Mouse (Mus musculus): ENCODE measurements around the gene Pls1. TPM values are rescaled to one million over a fixed set of nuclear protein-coding genes. Genes with fewer than 3 reads are reported as not detected.

Pls1 gene
- polyA plus RNA-seq, 1 experiment from 2014 or later = 2.8 TPM

DNA sequence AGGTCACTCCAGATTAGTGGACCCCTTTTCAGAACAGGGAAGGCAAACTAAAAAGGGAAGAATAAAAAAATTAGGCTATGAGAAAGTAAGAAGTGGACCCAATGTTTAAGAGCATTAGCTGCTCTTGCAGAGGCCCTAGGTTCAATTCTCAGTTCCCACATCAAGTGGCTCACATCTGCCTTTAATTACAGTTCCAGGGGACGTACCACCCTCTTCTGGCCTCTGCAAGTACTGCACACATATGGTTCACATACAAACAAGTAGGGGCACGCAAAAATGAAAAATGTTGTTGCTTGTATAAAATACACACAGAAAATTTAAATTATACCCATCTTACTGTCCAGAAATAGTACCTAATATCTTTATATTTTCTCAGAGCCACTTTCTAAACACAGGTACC lies 48.8 kb downstream of the Pls1 start:
- Histone ChIP-seq H3K27ac (replicated peaks) (no peak overlapping the region), H3K4me3 (no peak overlapping the region), H3K27me3 (no peaks in the 10 kb centered on the region), H3K9me3 (no peaks in the 10 kb centered on the region), H3K9ac (replicated peaks) (no peak overlapping the region), H3K4me1 (no peaks in the 10 kb centered on the region), H3K36me3 (no peaks in the 10 kb centered on the region), H3K4me2 (replicated peaks) (no peak overlapping the region)
- ATAC-seq (replicated peaks) = no peak
- 87% methylated on average over 2 of the region's 2 CpGs for whole genome bisulfite sequencing

DNA sequence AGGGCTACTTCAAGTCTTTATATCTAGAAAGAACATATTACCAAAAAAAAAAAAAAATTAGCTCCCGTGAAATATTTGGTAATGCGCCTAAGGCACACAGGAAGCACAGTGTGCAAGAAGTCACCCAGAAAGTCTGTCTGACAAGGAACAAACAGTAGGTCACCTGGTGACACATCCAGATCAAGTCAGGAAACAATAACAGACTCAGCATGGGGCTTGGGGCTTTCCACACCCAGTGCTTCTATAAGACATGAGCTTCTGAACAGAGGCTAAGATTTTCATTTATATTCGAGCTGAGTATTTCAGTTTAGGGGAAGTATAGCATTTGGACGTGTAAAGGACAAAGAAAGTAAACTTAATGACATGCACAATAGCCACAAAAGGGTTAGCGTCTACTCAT lies 49.3 kb downstream of the Pls1 start:
- Histone ChIP-seq H3K36me3 (no peaks in the 10 kb centered on the region), H3K27ac (replicated peaks) (no peak overlapping the region), H3K4me2 (replicated peaks) (no peak overlapping the region), H3K4me1 (no peaks in the 10 kb centered on the region), H3K9ac (replicated peaks) (no peak overlapping the region), H3K9me3 (no peaks in the 10 kb centered on the region), H3K27me3 (no peaks in the 10 kb centered on the region), H3K4me3 (no peak overlapping the region)
- 26% methylated on average over 5 of the region's 5 CpGs for WGBS
- ATAC-seq (replicated peaks) = no peak

DNA sequence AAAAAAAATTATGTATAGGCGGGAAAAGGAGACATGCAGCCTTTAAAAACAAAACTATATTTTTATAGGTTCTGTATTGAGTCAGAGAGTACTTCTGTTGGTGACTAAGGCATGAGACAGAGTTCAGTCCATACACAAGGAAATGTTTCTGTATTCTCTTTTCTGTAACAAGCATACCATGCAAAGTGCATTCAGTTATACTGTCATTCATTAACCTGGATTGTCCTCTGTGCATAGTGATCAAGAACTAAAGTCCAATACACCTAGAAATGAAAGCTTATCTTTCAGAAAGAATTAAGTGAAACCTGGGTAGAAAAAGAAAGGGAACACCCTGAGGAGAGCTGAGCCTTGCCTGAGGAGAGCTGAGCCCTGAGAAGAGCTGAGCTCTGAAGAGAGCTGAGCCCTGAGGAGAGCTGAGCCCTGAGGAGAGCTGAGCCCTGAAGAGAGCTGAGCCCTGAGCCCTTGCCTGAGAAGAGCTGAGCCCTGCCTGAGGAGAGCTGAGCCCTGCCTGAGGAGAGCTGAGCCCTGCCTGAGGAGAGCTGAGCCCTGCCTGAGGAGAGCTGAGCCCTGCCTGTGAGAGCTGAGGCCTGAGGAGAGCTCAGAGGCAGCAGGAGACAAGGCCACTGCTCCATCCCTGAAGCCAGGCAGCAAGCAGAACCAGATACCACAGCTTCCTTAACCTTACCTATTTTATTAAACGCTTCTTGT lies 49.9 kb downstream of the Pls1 start:
- H3K9me3 ChIP-seq = no peaks in the 10 kb centered on the region
- 74% methylated on average over 2 of the region's 2 CpGs for WGBS

DNA sequence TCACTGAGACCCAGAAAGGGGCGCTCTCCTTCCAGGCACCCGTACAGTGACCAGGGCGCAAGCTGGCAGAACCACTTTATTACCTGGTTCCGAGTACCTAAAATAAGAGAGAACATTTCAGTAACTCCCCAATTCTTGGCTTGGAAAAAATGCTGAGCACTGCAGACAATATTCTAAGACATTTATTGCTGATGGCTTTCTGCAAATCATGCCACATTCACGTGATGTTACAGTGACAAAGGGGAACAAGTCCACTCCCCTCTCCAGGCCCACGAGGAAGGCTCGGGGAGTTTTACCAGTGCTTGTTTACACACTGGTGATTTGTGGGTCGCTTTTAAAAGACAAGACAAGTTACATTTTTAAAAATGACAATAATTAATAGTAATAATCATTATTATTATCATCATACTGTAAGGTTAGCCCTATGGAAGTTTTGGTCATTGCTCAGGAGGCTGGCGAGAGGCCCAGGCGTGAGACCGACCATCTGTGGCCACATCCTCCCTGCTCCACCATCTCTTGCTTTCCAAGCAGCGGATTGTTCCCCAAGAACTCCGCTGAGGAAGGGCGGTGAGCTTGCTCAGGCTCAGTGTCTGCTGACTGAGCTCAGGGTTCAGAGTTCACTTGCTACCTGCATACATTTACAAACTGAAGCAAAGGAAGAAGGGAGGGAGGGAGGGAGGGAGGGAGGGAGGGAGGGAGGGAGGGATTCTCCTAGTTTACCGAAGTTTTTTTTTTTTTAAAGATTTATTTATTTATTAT lies 50.9 kb downstream of the Pls1 start:
- Histone ChIP-seq H3K27me3 (no peaks in the 10 kb centered on the region), H3K27ac (replicated peaks) (no peak overlapping the region), H3K4me2 (replicated peaks) (no peak overlapping the region), H3K9me3 (no peaks in the 10 kb centered on the region), H3K4me1 (no peaks in the 10 kb centered on the region), H3K4me3 (no peak overlapping the region), H3K9ac (replicated peaks) (no peak overlapping the region), H3K36me3 (no peaks in the 10 kb centered on the region)
- no peak for ATAC-seq (replicated peaks)
- WGBS = 89% methylated on average over 15 of the region's 15 CpGs

More for the DNA sequence above, 49.9 kb downstream of the Pls1 start:
- no peak overlapping the region for H3K27ac ChIP-seq (replicated peaks)
- no peak for ATAC-seq (replicated peaks)
- no peak overlapping the region for H3K4me2 ChIP-seq (replicated peaks)
- no peaks in the 10 kb centered on the region for H3K27me3 ChIP-seq
- no peaks in the 10 kb centered on the region for H3K36me3 ChIP-seq
- no peak overlapping the region for H3K4me3 ChIP-seq
- no peaks in the 10 kb centered on the region for H3K4me1 ChIP-seq
- no peak overlapping the region for H3K9ac ChIP-seq (replicated peaks)

DNA sequence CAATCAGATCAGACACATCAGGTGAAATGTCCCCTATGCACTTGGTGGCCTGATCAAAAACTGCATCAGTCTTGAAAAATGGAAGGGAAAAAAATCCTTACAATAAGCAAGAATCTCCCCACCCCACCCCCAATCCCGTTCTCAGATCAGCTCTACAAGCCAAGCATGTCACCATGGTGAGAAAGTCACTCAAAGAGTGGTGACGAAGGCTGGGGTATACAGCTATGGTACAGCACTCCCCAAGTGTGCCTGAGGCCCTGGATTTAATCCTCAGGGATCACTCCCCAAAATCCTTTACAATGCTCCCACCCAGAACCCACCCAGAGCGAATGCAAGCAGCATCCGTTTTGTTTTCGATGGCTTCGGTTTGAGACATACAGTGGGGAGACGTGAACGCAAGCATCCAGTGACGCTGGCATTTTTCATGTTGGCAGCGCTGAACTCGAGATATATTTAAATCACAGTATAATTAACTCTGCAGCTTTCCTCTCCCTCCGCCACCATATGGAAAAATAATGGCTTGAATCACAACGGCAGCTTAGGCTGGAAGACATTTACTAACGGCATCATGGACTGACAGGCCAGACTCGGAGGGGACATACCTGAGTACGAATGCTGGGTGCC lies 60.1 kb downstream of the Pls1 start:
- Histone ChIP-seq H3K27me3 (no peaks in the 10 kb centered on the region), H3K9ac (replicated peaks) (no peak overlapping the region), H3K4me2 (replicated peaks) (no peak overlapping the region), H3K9me3 (no peaks in the 10 kb centered on the region), H3K4me1 (no peaks in the 10 kb centered on the region), H3K36me3 (no peaks in the 10 kb centered on the region), H3K4me3 (no peak overlapping the region), H3K27ac (replicated peaks) (peak overlapping the region; percentile 47; the same call in 1 of the 2 replicates)
- ATAC-seq (replicated peaks) = peak; percentile 82
- WGBS = 63% methylated on average over 16 of the region's 16 CpGs

DNA sequence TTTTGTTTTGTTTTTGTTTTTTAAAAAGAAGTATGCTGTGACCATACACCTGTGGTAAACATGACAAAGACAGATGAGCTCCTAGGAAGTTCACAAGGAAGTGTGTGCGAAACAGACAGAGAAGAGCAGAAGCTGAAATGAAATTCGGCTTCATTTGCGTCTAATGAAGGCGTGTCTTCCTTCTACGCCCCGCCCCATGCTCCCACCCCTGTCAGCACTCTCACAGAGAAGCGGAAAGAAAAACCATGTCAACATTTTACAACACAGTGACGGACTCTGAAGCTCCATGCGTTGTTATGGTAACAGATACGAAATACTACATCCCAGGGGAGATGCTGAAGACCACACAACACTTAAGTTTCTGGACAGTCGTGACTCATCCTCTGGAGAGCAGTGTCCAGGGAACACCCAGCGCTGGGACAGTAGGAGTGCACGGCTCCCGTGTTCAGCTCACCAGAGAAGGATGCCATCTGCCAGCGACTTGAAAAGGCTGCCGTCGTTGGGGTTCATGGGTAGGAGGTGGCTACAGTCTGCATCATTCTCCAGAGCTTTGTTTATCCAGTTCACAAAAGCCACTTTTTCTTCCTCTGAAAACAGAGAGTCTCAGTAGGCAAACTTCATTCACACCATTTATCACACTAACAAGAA lies 61.3 kb downstream of the Pls1 start:
- Histone ChIP-seq H3K9me3 (no peaks in the 10 kb centered on the region), H3K27ac (replicated peaks) (no peak overlapping the region), H3K36me3 (no peaks in the 10 kb centered on the region), H3K27me3 (no peaks in the 10 kb centered on the region), H3K4me3 (no peak overlapping the region), H3K9ac (replicated peaks) (no peak overlapping the region), H3K4me2 (replicated peaks) (no peak overlapping the region), H3K4me1 (no peaks in the 10 kb centered on the region)
- ATAC-seq (replicated peaks) = peak; percentile 52; the same call in 1 of the 2 replicates
- 81% methylated on average over 17 of the region's 17 CpGs for WGBS

DNA sequence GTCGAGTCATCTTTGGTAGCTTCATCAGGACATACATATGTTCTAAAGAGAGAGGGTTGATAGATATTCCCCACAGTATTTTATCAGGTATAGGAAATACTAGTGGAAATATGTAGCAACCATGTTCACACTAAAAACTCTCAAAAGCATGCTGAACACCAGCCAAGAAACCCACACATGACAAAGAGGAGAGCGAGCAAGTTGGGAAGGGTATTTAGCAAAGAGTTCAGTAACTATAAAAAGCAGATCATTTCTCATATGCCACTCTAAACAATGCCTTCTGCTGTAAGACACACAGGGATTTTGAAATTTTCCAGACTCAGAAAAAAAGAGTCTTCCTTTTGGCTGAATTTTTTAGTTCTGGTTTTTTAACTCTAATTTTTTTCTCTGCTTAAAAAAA lies 73.4 kb downstream of the Pls1 start:
- ATAC-seq (replicated peaks) = no peak
- H3K4me1 ChIP-seq = no peaks in the 10 kb centered on the region
- WGBS = 89% methylated on average over 2 of the region's 2 CpGs
- no peak overlapping the region for H3K27ac ChIP-seq (replicated peaks)
- no peaks in the 10 kb centered on the region for H3K27me3 ChIP-seq
- no peak overlapping the region for H3K4me3 ChIP-seq
- no peak overlapping the region for H3K9ac ChIP-seq (replicated peaks)
- no peaks in the 10 kb centered on the region for H3K9me3 ChIP-seq
- no peaks in the 10 kb centered on the region for H3K36me3 ChIP-seq
- no peak overlapping the region for H3K4me2 ChIP-seq (replicated peaks)

DNA sequence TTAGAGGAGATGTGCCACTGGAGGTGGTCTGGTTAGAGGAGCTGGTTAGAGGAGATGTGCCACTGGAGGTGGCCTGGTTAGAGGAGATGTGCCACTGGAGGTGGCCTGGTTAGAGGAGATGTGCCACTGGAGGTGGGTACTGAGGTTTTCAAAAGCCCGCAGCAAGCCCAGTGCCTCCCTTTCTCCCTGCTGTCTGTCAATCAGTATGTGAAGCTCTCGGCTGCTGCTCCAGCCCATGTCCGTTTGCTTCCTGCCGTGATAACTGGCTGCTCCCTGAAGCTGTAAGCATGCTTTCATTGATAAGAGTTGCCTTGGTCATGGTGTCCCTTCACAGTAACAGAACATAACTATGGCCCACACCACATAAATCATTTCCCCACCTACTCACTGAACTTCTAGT lies 81.9 kb downstream of the Pls1 start:
- Histone ChIP-seq H3K4me3 (no peak overlapping the region), H3K36me3 (no peaks in the 10 kb centered on the region), H3K27ac (replicated peaks) (no peak overlapping the region), H3K4me2 (replicated peaks) (no peak overlapping the region), H3K4me1 (no peaks in the 10 kb centered on the region), H3K9me3 (no peaks in the 10 kb centered on the region), H3K9ac (replicated peaks) (no peak overlapping the region), H3K27me3 (no peaks in the 10 kb centered on the region)
- 89% methylated on average over 4 of the region's 4 CpGs for WGBS
- ATAC-seq (replicated peaks) = no peak

DNA sequence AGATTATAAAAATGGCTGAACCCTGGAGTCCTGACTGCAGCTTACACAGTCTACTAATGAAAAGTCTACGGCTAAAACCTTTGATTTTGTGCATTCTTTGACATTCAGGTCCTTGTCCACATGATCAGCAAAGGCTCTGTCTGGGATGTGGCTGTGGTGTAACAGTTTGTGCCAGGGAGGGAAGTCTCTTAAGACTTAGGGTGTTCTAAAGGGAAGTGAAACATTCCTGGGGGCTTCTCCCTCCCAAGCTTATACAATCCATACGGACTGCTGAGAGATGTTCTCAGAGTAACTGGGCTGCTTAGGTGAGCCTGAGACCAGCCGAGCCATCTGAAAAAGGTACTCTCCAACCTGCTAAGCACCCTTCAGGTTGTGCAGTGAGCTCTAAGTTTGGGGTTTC lies 82.9 kb downstream of the Pls1 start:
- H3K27ac ChIP-seq (replicated peaks) = no peak overlapping the region
- ATAC-seq (replicated peaks) = no peak
- no peaks in the 10 kb centered on the region for H3K36me3 ChIP-seq
- H3K27me3 ChIP-seq = no peaks in the 10 kb centered on the region
- 89% methylated on average over 3 of the region's 3 CpGs for WGBS
- no peaks in the 10 kb centered on the region for H3K4me1 ChIP-seq
- H3K9ac ChIP-seq (replicated peaks) = no peak overlapping the region
- H3K9me3 ChIP-seq = no peaks in the 10 kb centered on the region
- no peak overlapping the region for H3K4me3 ChIP-seq
- H3K4me2 ChIP-seq (replicated peaks) = no peak overlapping the region

DNA sequence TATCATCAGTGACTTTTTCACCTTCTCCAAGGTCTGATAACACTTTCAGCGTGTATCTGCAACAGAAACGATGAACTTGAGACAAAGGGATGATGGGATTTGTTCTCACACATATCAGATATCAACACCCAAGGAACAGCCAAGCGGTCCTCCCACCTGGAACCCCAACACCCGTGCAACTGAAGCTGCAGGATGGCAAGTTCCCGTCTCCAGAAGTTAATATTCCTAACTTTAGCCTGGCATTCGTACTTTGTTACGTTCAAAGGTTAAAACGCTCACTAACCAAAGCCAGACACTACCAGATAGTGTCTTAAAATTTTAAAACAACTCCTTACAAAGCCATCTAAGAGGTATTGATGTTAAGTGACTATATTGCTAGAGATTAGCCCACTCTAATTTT lies 83.7 kb downstream of the Pls1 start:
- H3K27me3 ChIP-seq = no peaks in the 10 kb centered on the region
- H3K4me2 ChIP-seq (replicated peaks) = no peak overlapping the region
- no peak overlapping the region for H3K4me3 ChIP-seq
- 91% methylated on average over 8 of the region's 8 CpGs for WGBS
- H3K9me3 ChIP-seq = no peaks in the 10 kb centered on the region
- no peaks in the 10 kb centered on the region for H3K4me1 ChIP-seq
- no peaks in the 10 kb centered on the region for H3K36me3 ChIP-seq
- H3K9ac ChIP-seq (replicated peaks) = no peak overlapping the region
- ATAC-seq (replicated peaks) = no peak
- H3K27ac ChIP-seq (replicated peaks) = no peak overlapping the region

DNA sequence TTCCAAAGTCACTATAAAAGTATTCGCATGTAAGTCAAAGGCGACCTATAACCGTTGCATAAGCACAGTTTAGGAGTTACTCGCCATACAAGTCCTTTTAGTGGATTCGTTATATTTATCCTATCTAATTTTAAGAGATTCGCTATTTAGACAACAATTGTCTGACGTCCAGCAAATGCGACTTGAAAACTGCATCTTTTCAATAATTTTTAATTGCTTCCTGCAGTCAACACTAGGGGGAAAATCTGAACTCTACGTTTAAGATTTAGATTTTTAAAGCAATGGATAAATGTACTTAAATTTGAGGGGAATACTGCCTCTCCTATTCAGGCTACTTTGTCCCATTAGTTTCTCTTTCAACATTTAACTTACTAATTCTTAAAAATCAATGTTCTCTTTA lies 94.4 kb downstream of the Pls1 start:
- H3K27me3 ChIP-seq = no peaks in the 10 kb centered on the region
- peak overlapping the region; percentile 89; the same call in 1 of the 2 replicates for H3K9ac ChIP-seq (replicated peaks)
- H3K9me3 ChIP-seq = no peaks in the 10 kb centered on the region
- ATAC-seq (replicated peaks) = no peak
- WGBS = 35% methylated on average over 9 of the region's 9 CpGs
- no peaks in the 10 kb centered on the region for H3K36me3 ChIP-seq
- H3K4me2 ChIP-seq (replicated peaks) = peak overlapping the region; percentile 84
- no peak overlapping the region for H3K27ac ChIP-seq (replicated peaks)
- peaks cover 16% of the 10 kb centered on the region for H3K4me1 ChIP-seq
- peak overlapping the region; percentile 67 for H3K4me3 ChIP-seq

DNA sequence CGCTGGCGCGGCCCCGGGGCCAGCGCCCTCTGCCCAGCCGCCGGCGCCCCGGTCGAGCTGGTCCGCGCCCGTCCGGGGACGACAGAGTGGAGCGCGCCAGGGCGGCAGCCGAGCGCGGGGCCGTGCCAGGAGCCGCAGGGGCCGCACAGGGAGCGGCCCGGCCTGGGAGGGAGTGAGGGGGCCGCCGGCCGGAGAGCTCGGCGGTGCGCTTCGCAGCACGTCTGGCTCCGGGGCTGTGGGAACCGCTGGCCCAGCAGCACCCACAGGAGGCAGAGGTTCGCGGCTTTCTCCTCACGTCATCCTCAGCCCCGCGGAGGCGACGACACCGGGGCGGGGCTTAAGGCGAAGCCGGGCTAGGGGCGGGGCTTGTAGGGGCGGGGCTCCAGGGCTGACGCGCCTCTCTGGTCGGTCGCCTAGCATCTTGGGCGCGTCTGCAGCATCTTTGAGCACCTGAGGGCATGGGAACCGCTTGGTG lies 95.0 kb downstream of the Pls1 start, which contains the start of gene Trpc1:
Trpc1 (minus strand) TSS at position 339 of the 475 bp plus-strand sequence.
- ATAC-seq (replicated peaks) = peak; percentile 98
- H3K9me3 ChIP-seq = no peaks in the 10 kb centered on the region
- 0% methylated on average over 54 of the region's 56 CpGs for WGBS
- peak within 1 kb of the TSS; percentile 89 for H3K9ac ChIP-seq (replicated peaks)
- no peaks in the 10 kb centered on the region for H3K36me3 ChIP-seq
- peak within 1 kb of the TSS; percentile 44; the same call in 1 of the 2 replicates for H3K27ac ChIP-seq (replicated peaks)
- H3K27me3 ChIP-seq = no peaks in the 10 kb centered on the region
- H3K4me3 ChIP-seq = peak within 1 kb of the TSS; percentile 67
- peak within 1 kb of the TSS; percentile 84 for H3K4me2 ChIP-seq (replicated peaks)
- peaks cover 16% of the 10 kb centered on the region for H3K4me1 ChIP-seq
